ENCODE assay signal across 26 mouse cellular contexts in the genomic region with DNA sequence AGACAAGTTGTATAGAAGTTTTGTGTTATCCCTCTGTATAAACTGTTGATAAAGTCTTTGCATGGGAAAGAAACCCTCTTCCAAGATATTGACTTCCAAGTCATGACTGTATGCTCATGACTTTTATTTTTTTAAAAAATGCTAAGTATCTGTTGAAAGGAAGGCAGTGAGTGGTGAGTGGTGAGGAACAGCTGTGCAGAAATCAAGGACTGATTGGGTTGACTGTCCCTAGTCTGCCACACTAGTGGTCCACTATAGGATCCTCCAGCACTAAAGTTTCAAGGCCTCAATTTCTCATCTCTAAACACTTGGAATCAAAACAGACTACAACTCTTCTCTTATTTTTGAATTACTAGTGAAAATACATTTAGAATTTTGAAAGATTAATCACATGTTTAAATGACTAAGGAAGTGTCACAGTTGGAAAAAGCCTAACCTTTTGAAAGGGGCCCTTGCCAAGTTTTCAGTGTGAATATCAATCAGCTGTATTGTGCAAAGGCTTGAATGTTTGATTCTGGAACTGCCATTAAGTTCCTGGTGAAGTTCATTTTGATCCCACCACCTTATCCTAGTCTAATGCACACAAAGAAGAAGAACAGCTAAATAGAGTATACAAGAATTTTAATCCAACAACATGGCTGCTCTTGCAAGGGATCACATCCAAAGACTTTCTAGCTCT.
DNase-seq lines count a peak whose midpoint lies in the region; ATAC-seq and TF ChIP-seq lines count a peak whose summit lies in the region.
"Had no signal": no experiment of that assay in that cellular context is flagged by ENCODE, and none has a peak within 500 bp of the region (broad histone marks: within the 10 kb centered on the region; RNA-seq: fewer than 3 reads in every experiment).

No protein-coding gene starts in this region.

- H3K9me3 ChIP-seq in lung, embryonic 15.5 days: no peaks in the 10 kb centered on the region
- H3K9me3 ChIP-seq: embryonic facial prominence, embryonic 13.5 days; forebrain, embryonic 10.5 days; forebrain, embryonic 15.5 days; heart, embryonic 10.5 days; heart, embryonic 15.5 days; hindbrain, embryonic 12.5 days; intestine, embryonic 15.5 days; limb, embryonic 12.5 days; liver, embryonic 15.5 days; neural tube, embryonic 13.5 days had no signal

- no peak overlapping the region for H3K4me3 ChIP-seq in lung, adult 2 months (replicated peaks; ENCODE audit: extremely low read depth, low read depth, low read length)
- no peak overlapping the region for H3K4me3 ChIP-seq in lung, embryonic 15.5 days
- H3K4me3 ChIP-seq: embryonic facial prominence, embryonic 13.5 days; forebrain, embryonic 10.5 days; forebrain, embryonic 15.5 days; heart, embryonic 10.5 days; heart, embryonic 15.5 days; hindbrain, embryonic 12.5 days; intestine, embryonic 15.5 days; left cerebral cortex, adult 2 months; limb, embryonic 12.5 days; liver, embryonic 15.5 days; neural tube, embryonic 13.5 days had no signal

- no peak for TF ChIP-seq POLR2A in lung, adult 2 months (IDR thresholded peaks at IDR 0.05; ENCODE audit: borderline replicate concordance, extremely low read depth, low read depth, low read length)

- H3K4me1 ChIP-seq in lung, adult 2 months (ENCODE audit: control insufficient read depth, insufficient read depth, low read length): no peaks in the 10 kb centered on the region
- peaks cover 14% of the 10 kb centered on the region for H3K4me1 ChIP-seq in lung, embryonic 15.5 days
- H3K4me1 ChIP-seq: forebrain, embryonic 10.5 days; forebrain, embryonic 15.5 days; heart, embryonic 10.5 days; heart, embryonic 15.5 days; hindbrain, embryonic 12.5 days; intestine, embryonic 15.5 days; limb, embryonic 12.5 days; liver, embryonic 15.5 days; neural tube, embryonic 13.5 days had no signal

- H3K27ac ChIP-seq in lung, embryonic 15.5 days: no peak overlapping the region
- H3K27ac ChIP-seq: embryonic facial prominence, embryonic 13.5 days; forebrain, embryonic 10.5 days; forebrain, embryonic 15.5 days; heart, embryonic 10.5 days; heart, embryonic 15.5 days; hindbrain, embryonic 12.5 days; hindbrain, postnatal 0 days; intestine, embryonic 15.5 days; kidney, postnatal 0 days; left cerebral cortex, adult 2 months; limb, embryonic 12.5 days; liver, embryonic 15.5 days; neural tube, embryonic 13.5 days had no signal

- no peaks in the 10 kb centered on the region for H3K27me3 ChIP-seq in lung, embryonic 15.5 days
- H3K27me3 ChIP-seq: embryonic facial prominence, embryonic 13.5 days; forebrain, embryonic 15.5 days; heart, embryonic 15.5 days; hindbrain, embryonic 12.5 days; intestine, embryonic 15.5 days; limb, embryonic 12.5 days; liver, embryonic 15.5 days; neural tube, embryonic 13.5 days had no signal

- TF ChIP-seq CTCF in lung, adult 2 months (IDR thresholded peaks at IDR 0.05; ENCODE audit: insufficient read depth, low read length): no peak

- no peaks in the 10 kb centered on the region for H3K36me3 ChIP-seq in lung, embryonic 15.5 days
- H3K36me3 ChIP-seq: embryonic facial prominence, embryonic 13.5 days; forebrain, embryonic 10.5 days; forebrain, embryonic 15.5 days; heart, embryonic 10.5 days; heart, embryonic 15.5 days; hindbrain, embryonic 12.5 days; intestine, embryonic 15.5 days; limb, embryonic 12.5 days; liver, embryonic 15.5 days; neural tube, embryonic 13.5 days had no signal

- DNase-seq in lung, adult 2 months: peak; percentile 5
- DNase-seq in lung, adult 18-20 months: no peak
- DNase-seq in lung, postnatal 25 days (ENCODE audit: low spot score): peak; percentile 11
- DNase-seq in cerebellum, adult 11-12 months: no peak
- DNase-seq in c-Kit-positive CD71-positive TER-119-positive erythroid progenitor cells, embryonic 14.5 days (ENCODE audit: low spot score): no peak
- no peak for DNase-seq in spleen, postnatal 36 days (ENCODE audit: low spot score in 2 of 2)
- DNase-seq: cerebellum, postnatal 10 days; gastrocnemius, postnatal 25 days; heart, adult 11 months; kidney, adult 8-10 months; kidney, postnatal 4 days had no signal

- no peak overlapping the region for H3K4me2 ChIP-seq in lung, embryonic 15.5 days
- H3K4me2 ChIP-seq: embryonic facial prominence, embryonic 13.5 days; forebrain, embryonic 15.5 days; heart, embryonic 15.5 days; hindbrain, embryonic 12.5 days; intestine, embryonic 15.5 days; limb, embryonic 12.5 days; liver, embryonic 15.5 days; midbrain, embryonic 11.5 days; neural tube, embryonic 13.5 days had no signal

- ATAC-seq in lung, embryonic 15.5 days (ENCODE audit: borderline replicate concordance, extremely low read depth, low FRiP score, low TSS enrichment): peak; percentile 88
- ATAC-seq: forebrain, embryonic 15.5 days; hindbrain, postnatal 0 days; intestine, embryonic 15.5 days had no signal

- H3K9ac ChIP-seq in lung, embryonic 15.5 days: no peak overlapping the region
- H3K9ac ChIP-seq: embryonic facial prominence, embryonic 13.5 days; forebrain, embryonic 15.5 days; heart, embryonic 15.5 days; hindbrain, embryonic 12.5 days; intestine, embryonic 15.5 days; limb, embryonic 12.5 days; liver, embryonic 15.5 days; neural tube, embryonic 13.5 days had no signal

Comparison
In these comparisons a context has a peak if more than half of its experiments do, and no peak if none do; other contexts are left out.
1. DNase-seq: peak in lung, adult 2 months (single experiment) and lung, postnatal 25 days (single experiment); none in lung, adult 18-20 months (0 of 2), cerebellum, adult 11-12 months (single experiment), c-Kit-positive CD71-positive TER-119-positive erythroid progenitor cells, embryonic 14.5 days (single experiment) and spleen, postnatal 36 days (0 of 2).